Mouse (Mus musculus) neural tube, embryonic 14.5 days (tissue): ENCODE measurements around the gene Bcl2l1. TPM values are rescaled to one million over a fixed set of nuclear protein-coding genes. Genes with fewer than 3 reads are reported as not detected.

ENCODE experiments used
- ATAC-seq: fragments of 200-750 bp; cut with Nextera tagmentation; 2 replicates; pipeline ENCODE4 v1.8.0; 2017; ENCODE audit warnings: low read depth, mild to moderate bottlenecking, moderate TSS enrichment, moderate library complexity
- H3K27ac ChIP-seq: fragments of 300-500 bp; sonication (generic); 2 replicates; pipeline ENCODE4 v1.5.1; 2014; ENCODE audit warnings: low read depth, mild to moderate bottlenecking, control low read depth, low read length, moderate library complexity, mixed read lengths
- H3K27me3 ChIP-seq: fragments of 300-500 bp; sonication (generic); 2 replicates; pipeline ENCODE4 v1.6.1; 2014; ENCODE audit warnings: low read length; ENCODE audit not compliant: control insufficient read depth, insufficient read depth
- H3K36me3 ChIP-seq: fragments of 300-500 bp; sonication (generic); 2 replicates; pipeline ENCODE4 v1.6.1; 2014; ENCODE audit warnings: low read length, mixed read lengths; ENCODE audit not compliant: control insufficient read depth, insufficient read depth
- H3K4me1 ChIP-seq: fragments of 300-500 bp; sonication (generic); 2 replicates; pipeline ENCODE4 v1.6.1; 2014; ENCODE audit warnings: low read length; ENCODE audit not compliant: control insufficient read depth, insufficient read depth
- H3K4me2 ChIP-seq: fragments of 300-500 bp; sonication (generic); 2 replicates; pipeline ENCODE4 v1.6.1; 2014; ENCODE audit warnings: mild to moderate bottlenecking, low read depth, low read length, control low read depth
- H3K4me3 ChIP-seq: fragments of 300-500 bp; sonication (generic); 2 replicates; pipeline ENCODE4 v1.5.1; 2014; ENCODE audit warnings: low read depth, low read length, control low read depth, mixed read lengths
- H3K9ac ChIP-seq: fragments of 300-500 bp; sonication (generic); replicated peaks from 2 replicates; pipeline ENCODE4 v1.6.1; 2014; ENCODE audit warnings: low read depth, mild to moderate bottlenecking, control low read depth, low read length, mixed read lengths
- H3K9me3 ChIP-seq: fragments of 300-500 bp; sonication (generic); 2 replicates; pipeline ENCODE4 v1.6.1; 2016; ENCODE audit warnings: low read length; ENCODE audit not compliant: control insufficient read depth
- WGBS: fragments of 180-500 bp; shearing (Covaris S2); extraction: QIAGEN DNeasy Blood & Tissue Kit; methylation state at CpG from one replicate; pipeline ENCODE4 v1.1.7; 2014; 5-methylcytosine and 5-hydroxymethylcytosine counted together
- microRNA-seq: library from miRNA; unstranded; fragments of <30 nt; microRNA quantifications from one replicate; pipeline ENCODE4, GENCODE M21; 2016
- polyA plus RNA-seq: library from polyadenylated mRNA; unstranded; fragments of >200 nt; fragmentation: Nextera tagmentation; extraction: Ambion mirVana; gene quantifications from 2 replicates; pipeline ENCODE4 v1.2.1, GENCODE M21; 2014

Gene Bcl2l1
- polyA plus RNA-seq, 1 experiment from 2014 or later: 142 TPM

GRCm38 (mm10) chr2:152733201-152733600, 98.3 kb downstream of the Bcl2l1 start:
- Histone ChIP-seq H3K9me3 (no peaks in the 10 kb centered on the region), H3K4me1 (peaks cover 20% of the 10 kb centered on the region), H3K27me3 (no peaks in the 10 kb centered on the region), H3K9ac (no peak overlapping the region), H3K4me2 (no peak overlapping the region), H3K27ac (no peak overlapping the region), H3K36me3 (no peaks in the 10 kb centered on the region), H3K4me3 (no peak overlapping the region)
- no peak for ATAC-seq
- 93% methylated on average over 2 of the region's 2 CpGs for WGBS

Small RNA genes within 50 kb of the gene (microRNA-seq; reads per million reads assigned to microRNA genes)
- gene Gm23802 (not detected), gene Mir5622 (not detected)

Other genes with a start within 250 kb of the Bcl2l1 start
- gene Defb45, start 232.3 kb downstream of the Bcl2l1 start, polyA plus RNA-seq: not detected in 2 replicates
- gene Defb36, start 227.4 kb downstream of the Bcl2l1 start, polyA plus RNA-seq: not detected in 2 replicates
- not detected in 2 replicates for gene Defb25, start 208.7 kb downstream of the Bcl2l1 start, polyA plus RNA-seq
- gene Rem1, start 204.8 kb downstream of the Bcl2l1 start, polyA plus RNA-seq: 0.33 TPM in 1 of 2 replicates, not detected in the other
- gene H13, start 162.3 kb downstream of the Bcl2l1 start, polyA plus RNA-seq: 156 and 160 TPM in 2 replicates
- 40.2 and 43.8 TPM in 2 replicates for gene Mcts2, start 144.7 kb downstream of the Bcl2l1 start, polyA plus RNA-seq
- 49.9 and 50.4 TPM in 2 replicates for gene Id1, start 95.5 kb downstream of the Bcl2l1 start, polyA plus RNA-seq
- 3.6 and 4.5 TPM in 2 replicates for gene Cox4i2, start 77.6 kb downstream of the Bcl2l1 start, polyA plus RNA-seq
- 7.5 and 12.6 TPM in 2 replicates for gene Tpx2, start 16.2 kb upstream of the Bcl2l1 start, polyA plus RNA-seq
- gene Mylk2, start 79.6 kb upstream of the Bcl2l1 start, polyA plus RNA-seq: not detected in 2 replicates
- 2.9 and 3.4 TPM in 2 replicates for gene Foxs1, start 101.5 kb upstream of the Bcl2l1 start, polyA plus RNA-seq
- gene Dusp15, start 120.0 kb upstream of the Bcl2l1 start, polyA plus RNA-seq: 9.2 and 12.6 TPM in 2 replicates
- gene Ttll9, start 130.8 kb upstream of the Bcl2l1 start, polyA plus RNA-seq: 6.4 and 8.2 TPM in 2 replicates
- 157 TPM in 2 replicates for gene Pdrg1, start 183.7 kb upstream of the Bcl2l1 start, polyA plus RNA-seq
- 0.81 and 1.5 TPM in 2 replicates for gene Xkr7, start 200.1 kb upstream of the Bcl2l1 start, polyA plus RNA-seq
- gene Ccm2l, start 234.2 kb upstream of the Bcl2l1 start, polyA plus RNA-seq: 1.2 and 1.9 TPM in 2 replicates